Mouse (Mus musculus) thymus, postnatal 14 days (tissue): ENCODE measurements around the gene Cab39l.

ENCODE experiments used
- DNase-seq: peaks from one replicate; pipeline ENCODE4 v3.0.0; 2021

Cab39l gene

GRCm38 (mm10) chr14:59506139-59506538 is 65.4 kb downstream of the Cab39l start:
- DNase-seq, result no peak

- no peak for DNase-seq
Observed at GRCm38 (mm10) chr14:59513922-59514444, 73.2 kb downstream of the Cab39l start.

GRCm38 (mm10) chr14:59525843-59526242 is 85.1 kb downstream of the Cab39l start:
- no peak for DNase-seq

GRCm38 (mm10) chr14:59530801-59531200 is 90.0 kb downstream of the Cab39l start:
- no peak for DNase-seq

GRCm38 (mm10) chr14:59532986-59533385 is 92.2 kb downstream of the Cab39l start:
- no peak for DNase-seq

- no peak for DNase-seq
Observed at GRCm38 (mm10) chr14:59533908-59534307, 93.1 kb downstream of the Cab39l start.

GRCm38 (mm10) chr14:59537829-59538432 is 97.2 kb downstream of the Cab39l start:
- DNase-seq, result no peak

GRCm38 (mm10) chr14:59540230-59540629 is 99.5 kb downstream of the Cab39l start:
- no peak for DNase-seq

- DNase-seq, result no peak
Observed at GRCm38 (mm10) chr14:59540761-59541160, 100.0 kb downstream of the Cab39l start.

- no peak for DNase-seq
Observed at GRCm38 (mm10) chr14:59543158-59543826, 102.5 kb downstream of the Cab39l start.

- DNase-seq, result no peak
Observed at GRCm38 (mm10) chr14:59543956-59544355, 103.2 kb downstream of the Cab39l start.

GRCm38 (mm10) chr14:59546162-59546880 is 105.5 kb downstream of the Cab39l start:
- DNase-seq, result no peak

- DNase-seq, result no peak
Observed at GRCm38 (mm10) chr14:59547530-59547929, 106.8 kb downstream of the Cab39l start.

GRCm38 (mm10) chr14:59548532-59548931 is 107.8 kb downstream of the Cab39l start:
- no peak for DNase-seq

- DNase-seq, result no peak
Observed at GRCm38 (mm10) chr14:59549106-59549505, 108.3 kb downstream of the Cab39l start.

GRCm38 (mm10) chr14:59550841-59551240 is 110.1 kb downstream of the Cab39l start:
- DNase-seq, result no peak

- no peak for DNase-seq
Observed at GRCm38 (mm10) chr14:59551956-59552355, 111.2 kb downstream of the Cab39l start.

- no peak for DNase-seq
Observed at GRCm38 (mm10) chr14:59554025-59554424, 113.3 kb downstream of the Cab39l start.

- DNase-seq, result no peak
Observed at GRCm38 (mm10) chr14:59555018-59555417, 114.2 kb downstream of the Cab39l start.

GRCm38 (mm10) chr14:59555928-59556531 is 115.3 kb downstream of the Cab39l start:
- peak; percentile 79 for DNase-seq

GRCm38 (mm10) chr14:59557071-59557470 is 116.3 kb downstream of the Cab39l start:
- DNase-seq, result no peak

GRCm38 (mm10) chr14:59557886-59558285 is 117.1 kb downstream of the Cab39l start:
- no peak for DNase-seq

GRCm38 (mm10) chr14:59566756-59567155 is 126.0 kb downstream of the Cab39l start:
- no peak for DNase-seq
